Mouse (Mus musculus) kidney, postnatal 4 days (tissue): ENCODE data around the gene Eef1akmt3.
"Not testable (repeated sequence)": the region's sequence is repeated elsewhere in the genome, so short reads cannot be mapped to it uniquely, and the experiment has no call there.

Source experiments
- DNase-seq, 2 experiments: peaks; one replicate each; pipeline ENCODE4 v3.0.0; 2021; ENCODE audit warnings: mixed read lengths in 2 of 2

Eef1akmt3 gene

GRCm38 (mm10) chr10:127041274-127041766 is at the start of gene Eef1akmt3, which contains the start of gene Mettl1:
Eef1akmt3 (minus strand) TSS chr10:127041513.
Mettl1 (plus strand) TSS chr10:127041414.
- DNase-seq, result peak; percentile 61 to 70

DNA sequence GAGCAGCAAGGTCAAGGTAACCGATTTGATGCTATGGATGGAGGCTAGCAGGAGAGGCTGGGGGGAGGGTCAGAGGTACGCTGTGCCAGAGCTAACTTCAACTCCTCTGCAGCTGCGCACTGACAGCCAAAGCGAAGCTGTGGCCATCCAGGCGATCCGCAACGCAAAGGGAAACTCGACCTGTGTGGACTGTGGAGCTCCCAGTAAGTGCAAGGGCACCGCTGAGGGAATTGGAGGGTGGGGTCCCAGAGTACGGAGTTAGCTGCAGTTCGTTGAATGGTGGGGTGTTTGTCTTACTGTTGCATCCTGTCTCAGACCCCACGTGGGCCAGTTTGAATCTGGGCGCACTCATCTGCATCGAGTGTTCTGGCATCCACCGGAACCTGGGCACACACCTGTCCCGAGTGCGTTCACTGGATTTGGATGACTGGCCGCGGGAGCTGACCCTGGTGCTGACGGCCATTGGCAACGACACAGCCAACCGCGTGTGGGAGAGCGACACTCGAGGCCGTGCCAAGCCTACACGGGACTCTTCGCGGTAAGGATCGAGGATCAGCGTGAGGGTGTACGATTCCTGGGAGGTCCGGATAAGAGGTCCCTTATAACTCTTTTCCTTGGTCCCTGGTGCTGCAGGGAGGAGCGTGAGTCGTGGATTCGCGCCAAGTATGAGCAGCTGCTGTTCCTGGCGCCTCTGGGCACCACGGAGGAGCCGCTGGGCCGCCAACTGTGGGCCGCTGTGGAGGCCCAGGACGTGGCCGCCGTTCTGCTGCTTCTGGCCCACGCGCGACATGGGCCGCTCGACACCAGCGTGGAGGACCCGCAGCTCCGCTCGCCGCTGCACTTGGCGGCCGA is 49.5 kb upstream of the Eef1akmt3 start:
- peak; percentile 83 to 85 for DNase-seq

DNA sequence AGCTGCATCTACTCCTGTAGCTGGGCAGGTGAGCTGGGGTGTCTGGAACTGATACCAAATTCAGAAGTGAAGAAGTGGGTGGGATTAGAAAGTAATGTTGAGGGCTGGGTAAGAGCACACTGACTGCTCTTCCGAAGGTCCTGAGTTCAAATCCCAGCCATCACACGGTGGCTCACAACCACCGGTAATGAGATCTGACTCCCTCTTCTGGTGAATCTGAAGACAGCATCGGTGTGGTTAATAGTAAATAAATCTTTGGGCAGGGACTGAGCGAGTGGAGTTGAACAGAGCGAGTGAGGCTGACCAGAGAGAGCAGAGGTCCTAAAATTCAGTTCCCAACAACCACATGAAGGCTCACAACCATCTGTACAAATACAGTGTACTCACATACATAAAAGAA is 44.3 kb upstream of the Eef1akmt3 start:
- no peak for DNase-seq

DNA sequence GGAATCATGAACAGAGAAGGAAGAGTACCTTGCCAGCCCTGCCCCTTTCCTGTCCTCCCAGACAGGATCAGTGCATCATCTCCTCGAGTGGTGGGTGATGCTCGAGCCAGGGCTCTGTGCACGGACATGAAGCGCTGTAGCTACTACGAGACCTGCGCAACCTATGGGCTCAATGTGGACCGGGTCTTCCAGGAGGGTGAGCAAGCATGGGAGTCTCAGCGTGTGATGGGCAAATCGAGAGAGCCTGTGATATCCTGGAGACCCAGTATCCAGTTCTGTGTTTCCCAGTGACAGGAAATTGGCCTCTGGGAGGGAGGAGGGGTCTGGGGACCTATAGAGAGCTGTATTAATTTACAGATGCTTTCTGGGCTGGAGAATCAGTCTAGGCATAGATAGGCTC is 43.7 kb upstream of the Eef1akmt3 start:
- no peak for DNase-seq

- no peak for DNase-seq
These were observed 42.6 kb upstream of the Eef1akmt3 start for GRCm38 (mm10) chr10:127083915-127084306.

DNA sequence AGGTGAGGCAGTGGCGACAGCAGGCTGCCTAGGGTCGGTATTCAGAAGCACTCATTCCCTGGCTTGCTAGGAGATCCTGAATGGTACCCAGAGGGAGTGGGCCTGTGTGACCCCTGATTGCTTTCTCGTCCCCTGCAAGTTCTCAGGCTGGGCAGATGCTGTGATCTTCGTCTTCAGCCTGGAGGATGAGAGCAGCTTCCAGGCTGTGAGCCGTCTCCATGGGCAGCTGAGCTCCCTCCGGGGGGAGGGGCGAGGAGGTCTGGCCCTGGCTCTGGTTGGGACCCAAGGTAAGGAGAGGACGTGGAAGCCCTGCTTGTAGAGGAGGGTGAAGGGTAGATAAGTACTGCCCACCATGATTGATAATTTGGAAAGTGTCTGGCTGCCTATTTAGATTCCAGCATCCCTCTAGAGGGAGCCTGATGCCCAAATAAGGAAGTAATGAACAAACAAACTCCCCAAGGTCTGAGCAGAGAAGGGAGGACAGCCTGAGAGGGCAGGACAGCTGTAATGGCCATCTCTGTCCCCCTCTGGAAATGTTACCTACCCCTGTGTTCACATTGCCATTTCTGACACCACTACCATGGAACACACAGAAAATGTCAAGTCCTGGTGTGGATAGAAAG is 42.1 kb upstream of the Eef1akmt3 start:
- no peak for DNase-seq

- no peak for DNase-seq
These were observed 40.8 kb upstream of the Eef1akmt3 start for GRCm38 (mm10) chr10:127081996-127082620.

DNA sequence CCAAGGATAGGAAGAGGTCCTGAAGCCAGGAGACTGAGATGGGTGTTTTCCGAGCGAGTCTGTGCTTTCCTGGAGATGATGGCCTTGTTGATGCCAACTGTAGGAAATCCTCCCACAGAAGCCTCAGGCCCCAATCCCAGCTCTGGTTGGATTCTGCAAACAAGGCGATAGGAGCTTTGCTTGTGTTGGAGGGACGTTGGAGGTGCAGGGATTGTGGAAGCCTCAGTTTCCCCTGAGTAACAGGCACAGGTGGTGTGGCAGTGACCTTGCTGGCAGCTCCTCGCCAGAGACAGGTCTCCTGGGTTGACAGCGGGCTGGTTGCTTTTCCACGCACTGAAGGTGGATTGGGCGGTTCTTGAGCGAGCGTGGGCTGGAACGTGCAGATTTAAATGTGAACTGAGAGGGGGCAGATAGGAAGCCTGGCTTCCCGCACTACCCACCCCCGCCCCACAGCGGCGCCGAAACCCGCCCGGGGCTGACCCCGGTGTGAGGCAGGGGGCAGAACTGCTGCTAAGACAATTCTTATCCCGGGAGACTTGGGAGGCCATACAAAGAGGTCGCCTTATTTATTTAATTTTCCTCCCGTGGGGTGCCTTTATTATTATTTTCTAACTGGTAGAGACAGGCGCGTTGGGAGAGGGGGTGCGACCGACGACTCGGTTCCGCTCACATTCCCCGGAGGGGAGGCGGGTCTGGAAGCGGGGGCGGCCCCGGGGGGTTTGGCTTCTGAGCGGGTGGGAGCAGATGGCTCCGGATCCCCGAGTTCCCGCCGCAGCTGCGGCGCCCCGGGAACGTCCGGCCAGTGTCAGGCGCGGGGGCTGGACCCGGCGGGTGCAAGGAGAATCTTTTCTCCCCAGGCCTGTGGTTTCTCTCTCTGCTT is 39.8 kb upstream of the Eef1akmt3 start:
- DNase-seq, result peak; percentile 53 to 59

GRCm38 (mm10) chr10:127079665-127080391 is 38.5 kb upstream of the Eef1akmt3 start:
- peak; percentile 53 to 66 for DNase-seq

- peak; percentile 69 to 70 for DNase-seq
These were observed 37.6 kb upstream of the Eef1akmt3 start for GRCm38 (mm10) chr10:127078677-127079575.

- no peak for DNase-seq
These were observed 36.8 kb upstream of the Eef1akmt3 start for GRCm38 (mm10) chr10:127078001-127078676.

DNA sequence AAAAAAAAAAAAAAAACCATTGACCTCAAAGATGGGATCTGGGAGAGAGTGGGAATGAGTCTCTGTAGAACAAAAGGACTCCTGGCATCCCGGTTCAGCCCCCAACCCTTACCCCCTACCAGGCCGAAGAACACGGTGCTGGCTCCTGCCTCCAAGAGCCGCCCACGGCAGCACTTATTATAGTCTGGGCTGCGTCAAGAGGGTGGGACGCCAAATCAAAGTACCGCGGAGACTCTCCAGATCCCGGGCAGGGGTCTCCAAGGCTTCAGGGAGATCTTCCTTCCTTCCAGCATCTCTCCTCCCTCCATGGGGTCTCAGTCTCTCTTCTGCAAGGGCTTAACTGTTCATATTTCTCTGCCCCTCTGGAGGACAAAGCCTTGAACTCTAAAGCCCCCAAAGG is 36.2 kb upstream of the Eef1akmt3 start:
- DNase-seq, result no peak

- DNase-seq, result no peak
These were observed 34.8 kb upstream of the Eef1akmt3 start for GRCm38 (mm10) chr10:127076082-127076481.

DNA sequence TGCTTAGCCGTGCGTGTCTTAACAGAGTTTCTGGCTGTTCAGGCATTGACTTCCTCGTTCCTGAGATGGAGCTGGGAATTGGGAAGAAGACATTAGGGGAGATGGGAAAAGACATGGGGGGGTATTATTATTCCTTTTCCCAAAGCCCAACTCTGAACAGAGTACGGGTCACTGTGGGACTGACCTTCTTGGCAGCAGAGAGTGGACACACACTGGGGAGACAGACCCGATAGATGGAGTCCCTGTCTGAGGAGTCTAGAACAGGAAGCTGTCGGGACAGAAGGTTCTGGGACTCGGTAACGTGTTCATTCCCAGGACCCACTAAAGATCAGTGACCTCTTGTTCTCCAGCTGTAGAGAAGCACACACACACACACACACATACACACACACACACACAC is 34.3 kb upstream of the Eef1akmt3 start:
- DNase-seq, result no peak

GRCm38 (mm10) chr10:127075080-127075479 is 33.8 kb upstream of the Eef1akmt3 start, which contains the start of gene Agap2:
Agap2 (plus strand) TSS chr10:127075284.
- no peak for DNase-seq

- no peak for DNase-seq
These were observed 32.7 kb upstream of the Eef1akmt3 start for GRCm38 (mm10) chr10:127073981-127074380.

DNA sequence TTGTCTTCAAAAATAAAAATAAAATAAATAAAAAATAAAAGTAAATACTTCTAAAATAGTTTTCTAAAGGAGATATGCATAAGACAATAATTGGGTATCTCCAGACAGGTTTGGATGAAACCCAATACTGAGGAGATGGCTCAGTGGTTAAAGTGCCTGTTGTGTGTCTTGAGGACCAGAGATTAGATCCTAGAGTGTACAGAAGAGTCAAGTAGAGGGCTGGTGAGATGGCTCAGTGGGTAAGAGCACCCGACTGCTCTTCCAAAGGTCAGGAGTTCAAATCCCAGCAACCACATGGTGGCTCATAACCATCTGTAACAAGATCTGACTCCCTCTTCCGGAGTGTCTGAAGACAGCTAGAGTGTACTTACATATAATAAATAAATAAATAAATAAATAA is 31.7 kb upstream of the Eef1akmt3 start:
- not testable (repeated sequence) for DNase-seq

DNA sequence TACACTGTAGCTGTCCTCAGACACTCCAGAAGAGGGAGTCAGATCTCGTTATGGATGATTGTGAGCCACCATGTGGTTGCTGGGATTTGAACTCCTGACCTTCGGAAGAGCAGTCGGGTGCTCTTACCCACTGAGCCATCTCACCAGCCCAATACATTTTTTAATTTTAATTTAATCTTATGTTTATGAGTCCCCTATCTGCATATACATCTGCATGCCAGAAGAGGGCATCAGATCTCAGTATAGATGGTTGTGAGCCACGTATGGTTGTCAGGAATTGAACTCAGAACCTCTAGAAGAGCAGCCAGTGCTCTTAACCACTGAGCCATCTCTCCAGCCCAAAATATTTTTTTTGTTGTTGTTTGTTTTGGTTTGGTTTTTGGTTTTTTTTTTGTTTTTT is 31.0 kb upstream of the Eef1akmt3 start:
- DNase-seq, result not testable (repeated sequence)

GRCm38 (mm10) chr10:127071203-127071602 is 29.9 kb upstream of the Eef1akmt3 start:
- DNase-seq, result no peak
